Comparison of ENCODE assay signal across 8 mouse cellular contexts in the genomic region with DNA sequence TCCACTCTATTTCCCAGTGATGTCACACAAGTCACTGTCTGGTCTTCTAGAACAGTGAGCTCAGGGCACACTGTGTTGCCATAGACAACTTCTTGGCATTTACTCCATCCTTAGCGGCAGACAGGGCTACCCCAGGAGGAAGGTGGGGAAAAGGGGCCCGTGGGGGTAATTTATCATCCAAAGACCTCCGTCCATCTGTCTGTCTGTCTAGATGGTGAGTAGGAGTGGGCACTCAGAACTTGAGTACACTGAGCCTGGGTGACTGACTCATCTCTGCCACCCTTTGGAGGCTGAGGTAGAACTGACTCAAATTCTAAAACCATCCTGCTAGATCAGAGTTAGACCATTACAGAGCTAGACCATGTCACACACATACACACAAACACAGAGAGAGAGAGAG. TPM values are rescaled to one million over a fixed set of nuclear protein-coding genes. Genes with fewer than 3 reads are reported as not detected.
A peak's percentile ranks its signal among the peaks of the same experiment; 100 is the strongest.
DNase-seq lines count a peak whose midpoint lies in the region; ATAC-seq and TF ChIP-seq lines count a peak whose summit lies in the region.

Gene Stard10, plus strand, starts transcription at position 73 of the 400 bp plus-strand sequence.

- dilution Hi-C loops in CH12.LX (cut with MboI; ENCODE audit: extremely low pct_ligation_motif_present, extremely low pct_unique_long_range_greater_than_20kb, low sequenced_read_pairs) = no loop called here

- WGBS in heart, adult 2 months = 84% methylated on average over 3 of the region's 3 CpGs
- WGBS in intestine, embryonic 15.5 days = 63% methylated on average over 3 of the region's 3 CpGs
- 79% methylated on average over 3 of the region's 3 CpGs for WGBS in neural tube, embryonic 15.5 days
- 90% methylated on average over 3 of the region's 3 CpGs for WGBS in forebrain, embryonic 13.5 days
- 83% methylated on average over 3 of the region's 3 CpGs for WGBS in midbrain, embryonic 10.5 days

- TF ChIP-seq CTCF in heart, adult 2 months (IDR thresholded peaks at IDR 0.05) = no peak
- TF ChIP-seq CTCF in CH12.LX (conservative IDR thresholded peaks at IDR 0.05 in 1 of 2, IDR thresholded peaks at IDR 0.05 in 1 of 2; ENCODE audit: low read depth in 2 of 2, low read length in 2 of 2) = no peak

- no peak for TF ChIP-seq RAD21 in CH12.LX (IDR thresholded peaks at IDR 0.05; ENCODE audit: low read depth, low read length)

- no peak within 1 kb of the TSS for H3K9ac ChIP-seq in heart, adult 2 months (ENCODE audit: low read depth, low read length)
- H3K9ac ChIP-seq in CH12.LX (ENCODE audit: insufficient read depth, low read depth) = no peak within 1 kb of the TSS
- H3K9ac ChIP-seq in intestine, embryonic 15.5 days = no peak within 1 kb of the TSS
- H3K9ac ChIP-seq in neural tube, embryonic 15.5 days (replicated peaks) = no peak within 1 kb of the TSS
- H3K9ac ChIP-seq in forebrain, embryonic 13.5 days = no peak within 1 kb of the TSS

- H3K27me3 ChIP-seq in heart, adult 2 months (ENCODE audit: control insufficient read depth, insufficient read depth, low read length) = no peaks in the 10 kb centered on the region
- peaks cover 37% of the 10 kb centered on the region for H3K27me3 ChIP-seq in CH12.LX (replicated peaks)
- peaks cover 7% of the 10 kb centered on the region for H3K27me3 ChIP-seq in erythroblast, embryonic 14.5 days (ENCODE audit: control insufficient read depth)
- no peaks in the 10 kb centered on the region for H3K27me3 ChIP-seq in intestine, embryonic 15.5 days (replicated peaks)
- H3K27me3 ChIP-seq in neural tube, embryonic 15.5 days (replicated peaks) = peaks cover 21% of the 10 kb centered on the region
- H3K27me3 ChIP-seq in forebrain, embryonic 13.5 days = peaks cover 31% of the 10 kb centered on the region
- peaks cover 35% of the 10 kb centered on the region for H3K27me3 ChIP-seq in midbrain, embryonic 10.5 days (ENCODE audit: low read depth, poor library complexity, severe bottlenecking)

- no peak for TF ChIP-seq POLR2A in heart, adult 2 months (IDR thresholded peaks at IDR 0.05; ENCODE audit: insufficient read depth, low read depth, low read length)
- no peak for TF ChIP-seq POLR2A in CH12.LX (IDR thresholded peaks at IDR 0.05; ENCODE audit: low read depth, low read length)

- DNase-seq in heart, adult 2 months = no peak
- no peak for DNase-seq in heart, adult 9 months (ENCODE audit: low spot score in 2 of 2)
- no peak for DNase-seq in CH12.LX (ENCODE audit: extremely low read depth)
- no peak for DNase-seq in midbrain, embryonic 10.5 days (ENCODE audit: low spot score)

- no peaks in the 10 kb centered on the region for H3K9me3 ChIP-seq in CH12.LX (replicated peaks; ENCODE audit: low read length)
- H3K9me3 ChIP-seq in erythroblast, embryonic 14.5 days (ENCODE audit: control insufficient read depth, low read length) = no peaks in the 10 kb centered on the region
- H3K9me3 ChIP-seq in intestine, embryonic 15.5 days = no peaks in the 10 kb centered on the region
- no peaks in the 10 kb centered on the region for H3K9me3 ChIP-seq in neural tube, embryonic 15.5 days (replicated peaks)
- no peaks in the 10 kb centered on the region for H3K9me3 ChIP-seq in forebrain, embryonic 13.5 days (replicated peaks)
- no peaks in the 10 kb centered on the region for H3K9me3 ChIP-seq in midbrain, embryonic 10.5 days (replicated peaks)

- ATAC-seq in intestine, embryonic 15.5 days = no peak
- ATAC-seq in neural tube, embryonic 15.5 days (ENCODE audit: low FRiP score) = no peak
- no peak for ATAC-seq in forebrain, embryonic 13.5 days

- H3K4me2 ChIP-seq in CH12.LX (ENCODE audit: insufficient read depth, low read depth, poor library complexity, severe bottlenecking) = no peak within 1 kb of the TSS
- no peak within 1 kb of the TSS for H3K4me2 ChIP-seq in intestine, embryonic 15.5 days (replicated peaks)
- H3K4me2 ChIP-seq in neural tube, embryonic 15.5 days = no peak within 1 kb of the TSS
- no peak within 1 kb of the TSS for H3K4me2 ChIP-seq in forebrain, embryonic 13.5 days

- no peaks in the 10 kb centered on the region for H3K4me1 ChIP-seq in heart, adult 2 months (ENCODE audit: control insufficient read depth, insufficient read depth, low read length)
- peaks cover 15 to 20% of the 10 kb centered on the region in 2 experiments for H3K4me1 ChIP-seq in CH12.LX (ENCODE audit: control insufficient read depth in 1 of 2, insufficient read depth in 2 of 2)
- peaks cover 89% of the 10 kb centered on the region for H3K4me1 ChIP-seq in erythroblast, embryonic 14.5 days (ENCODE audit: control insufficient read depth)
- H3K4me1 ChIP-seq in intestine, embryonic 15.5 days (replicated peaks) = peaks cover 15% of the 10 kb centered on the region
- peaks cover 16% of the 10 kb centered on the region for H3K4me1 ChIP-seq in neural tube, embryonic 15.5 days
- H3K4me1 ChIP-seq in forebrain, embryonic 13.5 days = peaks cover 6% of the 10 kb centered on the region
- peaks cover 17% of the 10 kb centered on the region for H3K4me1 ChIP-seq in midbrain, embryonic 10.5 days

- intact Hi-C loops in heart, adult 2 months (cut with DNase I) = no loop called here

- no peak within 1 kb of the TSS for H3K4me3 ChIP-seq in heart, adult 2 months
- H3K4me3 ChIP-seq in CH12.LX (replicated peaks in 1 of 3; ENCODE audit: low read depth in 2 of 3, low read length in 2 of 3, poor library complexity in 1 of 3) = no peak within 1 kb of the TSS
- peak within 1 kb of the TSS; percentile 35 for H3K4me3 ChIP-seq in erythroblast, embryonic 14.5 days (replicated peaks)
- H3K4me3 ChIP-seq in intestine, embryonic 15.5 days (replicated peaks) = no peak within 1 kb of the TSS
- no peak within 1 kb of the TSS for H3K4me3 ChIP-seq in neural tube, embryonic 15.5 days (replicated peaks)
- no peak within 1 kb of the TSS for H3K4me3 ChIP-seq in forebrain, embryonic 13.5 days
- no peak within 1 kb of the TSS for H3K4me3 ChIP-seq in midbrain, embryonic 10.5 days

- in situ Hi-C loops in CH12.LX (cut with MboI; ENCODE audit: low pct_ligation_motif_present, low pct_unique_long_range_greater_than_20kb, low sequenced_read_pairs) = loop anchor here (5.0 kb wide), 1 partner anchor 35 kb away; no protein-coding TSS in a partner anchor

- H3K36me3 ChIP-seq in heart, adult 2 months (ENCODE audit: control insufficient read depth, insufficient read depth, low read length) = no peaks in the 10 kb centered on the region
- H3K36me3 ChIP-seq in CH12.LX (replicated peaks in 1 of 2; ENCODE audit: control insufficient read depth in 1 of 2, insufficient read depth in 1 of 2, low read length in 1 of 2) = no peaks in the 10 kb centered on the region
- H3K36me3 ChIP-seq in erythroblast, embryonic 14.5 days (ENCODE audit: control insufficient read depth) = no peaks in the 10 kb centered on the region; the same call in 1 of the 2 replicates
- no peaks in the 10 kb centered on the region for H3K36me3 ChIP-seq in intestine, embryonic 15.5 days
- no peaks in the 10 kb centered on the region for H3K36me3 ChIP-seq in neural tube, embryonic 15.5 days
- no peaks in the 10 kb centered on the region for H3K36me3 ChIP-seq in forebrain, embryonic 13.5 days (ENCODE audit: poor library complexity, severe bottlenecking)
- H3K36me3 ChIP-seq in midbrain, embryonic 10.5 days = no peaks in the 10 kb centered on the region

- H3K27ac ChIP-seq in heart, adult 2 months = no peak within 1 kb of the TSS
- 0 out of 2 replicates have a peak within 1 kb of the TSS, but pooled peaks have one; percentile 1 for H3K27ac ChIP-seq in CH12.LX (ENCODE audit: insufficient read depth, low read depth)
- H3K27ac ChIP-seq in intestine, embryonic 15.5 days = peak within 1 kb of the TSS; percentile 62
- H3K27ac ChIP-seq in neural tube, embryonic 15.5 days (replicated peaks) = no peak within 1 kb of the TSS
- no peak within 1 kb of the TSS for H3K27ac ChIP-seq in forebrain, embryonic 13.5 days
- no peak within 1 kb of the TSS for H3K27ac ChIP-seq in midbrain, embryonic 10.5 days (replicated peaks)

- no peaks in the 10 kb centered on the region for H3K79me2 ChIP-seq in heart, adult 2 months (replicated peaks; ENCODE audit: control insufficient read depth, insufficient read depth, low read length)
- no peaks in the 10 kb centered on the region for H3K79me2 ChIP-seq in CH12.LX (replicated peaks; ENCODE audit: control insufficient read depth, extremely low read depth, insufficient read depth, poor library complexity, severe bottlenecking)

- no peak for TF ChIP-seq EP300 in heart, adult 2 months (IDR thresholded peaks at IDR 0.05; ENCODE audit: insufficient read depth, low read depth, low read length)
- TF ChIP-seq EP300 in CH12.LX (IDR thresholded peaks at IDR 0.05; ENCODE audit: low read length) = no peak

TF ChIP-seq in CH12.LX, 34 proteins besides CTCF, POLR2A, EP300 and RAD21:
- no peak for TF ChIP-seq POLR2AphosphoS2 (IDR thresholded peaks at IDR 0.05; ENCODE audit: low read depth, low read length)
- TF ChIP-seq TBP (conservative IDR thresholded peaks at IDR 0.05; ENCODE audit: low read depth, low read length) = no peak
- no peak for TF ChIP-seq USF1 (IDR thresholded peaks at IDR 0.05; ENCODE audit: low read depth, low read length)
- TF ChIP-seq HCFC1 (IDR thresholded peaks at IDR 0.05; ENCODE audit: low read depth, low read length) = no peak
- TF ChIP-seq ZKSCAN1 (IDR thresholded peaks at IDR 0.05; ENCODE audit: borderline replicate concordance, low read depth, low read length) = no peak
- no peak for TF ChIP-seq JUND (conservative IDR thresholded peaks at IDR 0.05; ENCODE audit: low read depth, low read length)
- no peak for TF ChIP-seq NRF1 (IDR thresholded peaks at IDR 0.05; ENCODE audit: low read depth, low read length)
- no peak for TF ChIP-seq PAX5 (IDR thresholded peaks at IDR 0.05; ENCODE audit: low read length)
- TF ChIP-seq MYC (IDR thresholded peaks at IDR 0.05; ENCODE audit: low read depth, low read length) = no peak
- no peak for TF ChIP-seq ETS1 (conservative IDR thresholded peaks at IDR 0.05; ENCODE audit: low read depth, low read length)
- TF ChIP-seq KAT2A (IDR thresholded peaks at IDR 0.05; ENCODE audit: insufficient replicate concordance, low read length) = no peak
- no peak for TF ChIP-seq RCOR1 (conservative IDR thresholded peaks at IDR 0.05; ENCODE audit: low read depth, low read length)
- no peak for TF ChIP-seq IRF4 (IDR thresholded peaks at IDR 0.05; ENCODE audit: low read depth, low read length)
- no peak for TF ChIP-seq SMC3 (IDR thresholded peaks at IDR 0.05; ENCODE audit: low read depth, low read length)

RNA-seq across cellular contexts. Expression of gene Stard10, which starts in this region (rescaled TPM):
- 10 to 100 TPM; 53.1 to 62.2 TPM for total RNA-seq in heart, adult 2 months (2021)
- polyA plus RNA-seq in heart, adult 2 months (2012; rRNA removed) = 113 and 141 TPM in 2 replicates
- 7.8 and 12.7 TPM in 2 replicates for total RNA-seq in CH12.LX (2012; rRNA removed)
- total RNA-seq in CH12.LX (2014; rRNA removed) = 1.4 and 2.4 TPM in 2 replicates
- polyA plus RNA-seq in CH12.LX (2012; ENCODE audit: insufficient read length, low read depth) = 6.7 and 7.9 TPM in 2 replicates
- polyA plus RNA-seq in erythroblast, embryonic 14.5 days (2012) = 63.0 and 74.9 TPM in 2 replicates
- 111 and 125 TPM in 2 replicates for polyA plus RNA-seq in intestine, embryonic 15.5 days (2015; fragmentation: Nextera tagmentation; extraction: Ambion mirVana)
- polyA plus RNA-seq in neural tube, embryonic 15.5 days (2015; fragmentation: Nextera tagmentation; extraction: Ambion mirVana) = 12.8 and 25.3 TPM in 2 replicates
- 4.4 and 4.6 TPM in 2 replicates for polyA plus RNA-seq in forebrain, embryonic 13.5 days (2015; fragmentation: Nextera tagmentation; extraction: Ambion mirVana)
- polyA plus RNA-seq in midbrain, embryonic 10.5 days (2016; fragmentation: Nextera tagmentation; extraction: Ambion mirVana) = 5.0 and 7.3 TPM in 2 replicates

Comparison
In these comparisons a context has a peak if more than half of its experiments do, and no peak if none do; other contexts are left out.
1. H3K27ac ChIP-seq: peak in CH12.LX (single experiment) and intestine, embryonic 15.5 days (single experiment); none in heart, adult 2 months (single experiment), neural tube, embryonic 15.5 days (single experiment), forebrain, embryonic 13.5 days (single experiment) and midbrain, embryonic 10.5 days (single experiment).